Mouse (Mus musculus) kidney, embryonic 14.5 days (tissue): ENCODE results near the gene Scarf2. TPM values are rescaled to one million over a fixed set of nuclear protein-coding genes. Genes with fewer than 3 reads are reported as not detected.

ENCODE experiments used
- polyA plus RNA-seq: library from polyadenylated mRNA; unstranded; fragments of >200 nt; fragmentation: Nextera tagmentation; extraction: Ambion mirVana; gene quantifications from 2 replicates; pipeline ENCODE4 v1.2.1, GENCODE M21; 2014

The Scarf2 gene
- polyA plus RNA-seq, 1 experiment from 2014 or later = 17.2 TPM

Other genes starting within 250 kb of the Scarf2 start
- 0.12 TPM in 1 of 2 replicates, not detected in the other for gene Lrrc74b, start 236.0 kb upstream of the Scarf2 start, polyA plus RNA-seq
- 0.27 and 0.37 TPM in 2 replicates for gene P2rx6, start 235.4 kb upstream of the Scarf2 start, polyA plus RNA-seq
- 4.3 and 6.6 TPM in 2 replicates for gene Slc7a4, start 214.1 kb upstream of the Scarf2 start, polyA plus RNA-seq
- gene Smpd4, start 177.9 kb upstream of the Scarf2 start, polyA plus RNA-seq = 33.4 and 54.9 TPM in 2 replicates
- 7.0 and 8.6 TPM in 2 replicates for gene Ccdc74a, start 150.8 kb upstream of the Scarf2 start, polyA plus RNA-seq
- 32.4 and 39.7 TPM in 2 replicates for gene Med15, start 64.4 kb upstream of the Scarf2 start, polyA plus RNA-seq
- gene Klhl22, start 37.7 kb upstream of the Scarf2 start, polyA plus RNA-seq = 42.6 and 70.3 TPM in 2 replicates
- gene B830017H08Rik, start 35.8 kb downstream of the Scarf2 start, polyA plus RNA-seq = not detected in 2 replicates
- gene Car15, start 41.1 kb downstream of the Scarf2 start, polyA plus RNA-seq = 2.7 and 2.9 TPM in 2 replicates
- 0.23 and 0.31 TPM in 2 replicates for gene Gm20518, start 94.4 kb downstream of the Scarf2 start, polyA plus RNA-seq
- not detected in 2 replicates for gene Tssk1, start 96.9 kb downstream of the Scarf2 start, polyA plus RNA-seq
- 73.0 and 91.7 TPM in 2 replicates for gene Dgcr2, start 101.3 kb downstream of the Scarf2 start, polyA plus RNA-seq
- not detected in 2 replicates for gene Tssk2, start 101.4 kb downstream of the Scarf2 start, polyA plus RNA-seq
- gene Ess2, start 114.1 kb downstream of the Scarf2 start, polyA plus RNA-seq = 28.5 and 38.5 TPM in 2 replicates
- not detected in 2 replicates for gene Gsc2, start 117.8 kb downstream of the Scarf2 start, polyA plus RNA-seq
- gene Slc25a1, start 130.9 kb downstream of the Scarf2 start, polyA plus RNA-seq = 62.6 and 78.3 TPM in 2 replicates
- not detected in 2 replicates for gene Vpreb2, start 183.1 kb downstream of the Scarf2 start, polyA plus RNA-seq